6 mouse cellular contexts compared by ENCODE assay signal in the genomic region with DNA sequence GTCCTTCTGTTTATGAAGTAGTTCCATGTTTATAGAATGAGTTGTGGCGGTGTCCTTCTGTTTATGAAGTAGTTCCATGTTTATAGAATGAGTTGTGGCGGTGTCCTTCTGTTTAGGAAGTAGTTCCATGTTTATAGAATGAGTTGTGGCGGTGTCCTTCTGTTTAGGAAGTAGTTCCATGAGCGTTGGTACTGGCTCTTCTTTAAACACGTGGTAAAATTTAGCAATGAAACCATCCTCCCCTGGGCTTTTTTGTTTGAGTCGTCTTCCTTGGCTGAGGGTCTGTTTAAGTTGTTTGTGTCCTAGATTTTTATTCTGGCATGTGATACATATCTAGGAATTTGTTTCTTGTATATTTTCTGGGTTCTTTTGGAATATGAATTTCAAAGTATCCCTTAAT.
DNase-seq lines count a peak whose midpoint lies in the region; ATAC-seq and TF ChIP-seq lines count a peak whose summit lies in the region.
"Not testable (repeated sequence)": the region's sequence is repeated elsewhere in the genome, so short reads cannot be mapped to it uniquely, and the experiment has no call there.

No protein-coding gene starts in this region.

- H3K27ac ChIP-seq in lung, embryonic 14.5 days (ENCODE audit: low read depth); lung, embryonic 15.5 days; lung, embryonic 16.5 days (ENCODE audit: low read length); lung, postnatal 0 days (ENCODE audit: low read length): not testable (repeated sequence)

- not testable (repeated sequence) for H3K9me3 ChIP-seq in lung, embryonic 14.5 days (ENCODE audit: low read depth, low read length); lung, embryonic 15.5 days; lung, embryonic 16.5 days (ENCODE audit: control insufficient read depth, low read length); lung, postnatal 0 days (ENCODE audit: low read length)

- peak; percentile 82 for TF ChIP-seq EP300 in lung, postnatal 0 days (IDR thresholded peaks at IDR 0.05)

- H3K27me3 ChIP-seq in lung, embryonic 14.5 days (ENCODE audit: insufficient read depth, low read length); lung, embryonic 15.5 days; lung, embryonic 16.5 days (ENCODE audit: control insufficient read depth, insufficient read depth, low read depth, low read length); lung, postnatal 0 days (replicated peaks; ENCODE audit: insufficient read depth, low read length): not testable (repeated sequence)

- not testable (repeated sequence) for H3K4me1 ChIP-seq in lung, embryonic 14.5 days (ENCODE audit: insufficient read depth); lung, embryonic 15.5 days; lung, embryonic 16.5 days (replicated peaks; ENCODE audit: control insufficient read depth, insufficient read depth, low read length); lung, postnatal 0 days (ENCODE audit: insufficient read depth, low read depth, low read length)

- not testable (repeated sequence) for H3K4me2 ChIP-seq in lung, embryonic 14.5 days; lung, embryonic 15.5 days; lung, embryonic 16.5 days (ENCODE audit: low read depth, low read length); lung, postnatal 0 days (replicated peaks; ENCODE audit: low read depth, low read length)

- TF ChIP-seq CTCF in lung, embryonic 14.5 days (IDR thresholded peaks at IDR 0.05; ENCODE audit: low read depth); lung, postnatal 0 days (IDR thresholded peaks at IDR 0.05): not testable (repeated sequence)

- ATAC-seq in lung, embryonic 14.5 days (ENCODE audit: insufficient read depth): peak; percentile 62
- ATAC-seq in lung, embryonic 15.5 days (ENCODE audit: borderline replicate concordance, extremely low read depth, low FRiP score, low TSS enrichment): peak; percentile 67; the same call in 1 of the 2 replicates
- ATAC-seq in lung, embryonic 16.5 days (ENCODE audit: low read depth): peak; percentile 45; the same call in 1 of the 2 replicates
- ATAC-seq in lung, postnatal 0 days: peak; percentile 48; the same call in 1 of the 2 replicates

- H3K4me3 ChIP-seq in lung, embryonic 14.5 days (ENCODE audit: low read depth, low read length); lung, embryonic 15.5 days; lung, embryonic 16.5 days (ENCODE audit: low read length); lung, postnatal 0 days (ENCODE audit: low read depth, low read length): not testable (repeated sequence)

- H3K9ac ChIP-seq in lung, embryonic 14.5 days; lung, embryonic 15.5 days; lung, embryonic 16.5 days (ENCODE audit: low read length); lung, postnatal 0 days (replicated peaks; ENCODE audit: low read depth): not testable (repeated sequence)

- peak; percentile 60 for DNase-seq in lung, embryonic 14.5 days
- DNase-seq in lung, postnatal 0 days (ENCODE audit: low spot score): peak; percentile 15
- peak; percentile 13 for DNase-seq in lung, postnatal 10 days
- peak; percentile 11 for DNase-seq in lung, postnatal 36 days

- H3K36me3 ChIP-seq in lung, embryonic 14.5 days (ENCODE audit: insufficient read depth): peaks cover 23% of the 10 kb centered on the region
- H3K36me3 ChIP-seq in lung, embryonic 15.5 days: peaks cover 20% of the 10 kb centered on the region
- H3K36me3 ChIP-seq in lung, embryonic 16.5 days (ENCODE audit: control insufficient read depth, insufficient read depth, low read length): peaks cover 21% of the 10 kb centered on the region
- not testable (repeated sequence) for H3K36me3 ChIP-seq in lung, postnatal 0 days (ENCODE audit: insufficient read depth, low read length)

- WGBS in lung, embryonic 14.5 days: 47% methylated on average over 6 of the region's 6 CpGs
- 34% methylated on average over 6 of the region's 6 CpGs for WGBS in lung, embryonic 15.5 days
- WGBS in lung, embryonic 16.5 days: 48% methylated on average over 6 of the region's 6 CpGs
- 40% methylated on average over 6 of the region's 6 CpGs for WGBS in lung, postnatal 0 days
